Mouse (Mus musculus) bone marrow, adult 2 months (tissue): ENCODE results near the gene Rab3c. TPM values are rescaled to one million over a fixed set of nuclear protein-coding genes. Genes with fewer than 3 reads are reported as not detected.

ENCODE experiments used
- H3K27ac ChIP-seq: fragments of 200-500 bp; 2 replicates; pipeline ENCODE4 v1.5.1; 2012; ENCODE audit warnings: low read depth, mild to moderate bottlenecking, control low read depth, inconsistent platforms, low read length; ENCODE audit not compliant: control insufficient read depth, poor library complexity, insufficient read depth
- H3K4me1 ChIP-seq: fragments of 200-500 bp; 2 replicates; pipeline ENCODE4 v1.6.1; 2011; ENCODE audit warnings: low read length; ENCODE audit not compliant: control insufficient read depth, insufficient read depth
- H3K4me3 ChIP-seq: fragments of 200-500 bp; replicated peaks from 2 replicates; pipeline ENCODE3; 2011; ENCODE audit warnings: mild to moderate bottlenecking, low read depth, low read length, control low read depth; ENCODE audit not compliant: control insufficient read depth
- CTCF ChIP-seq: fragments of 200-500 bp; IDR thresholded peaks from 2 replicates; pipeline ENCODE4 v1.5.1; 2011; ENCODE audit warnings: low read length, control low read depth; ENCODE audit not compliant: control insufficient read depth, insufficient read depth
- POLR2A ChIP-seq: fragments of 200-500 bp; IDR thresholded peaks from 2 replicates; pipeline ENCODE4 v1.6.1; 2011; ENCODE audit warnings: low read depth, mild to moderate bottlenecking, control low read depth, low read length, borderline replicate concordance; ENCODE audit not compliant: control insufficient read depth
- WGBS: fragments of 180-500 bp; shearing (Covaris S2); methylation state at CpG from one replicate; pipeline ENCODE4 v1.1.7; 2018; 5-methylcytosine and 5-hydroxymethylcytosine counted together
- polyA plus RNA-seq: library from polyadenylated mRNA; stranded (reverse); fragments of >200 nt; gene quantifications from 2 replicates; pipeline ENCODE4 v1.2.4, GENCODE M21; 2011; ENCODE audit warnings: low replicate concordance; ENCODE audit not compliant: missing spikeins, insufficient read depth, insufficient read length

Gene Rab3c
- polyA plus RNA-seq: 1.7 TPM in 1 of 2 replicates, not detected in the other

DNA sequence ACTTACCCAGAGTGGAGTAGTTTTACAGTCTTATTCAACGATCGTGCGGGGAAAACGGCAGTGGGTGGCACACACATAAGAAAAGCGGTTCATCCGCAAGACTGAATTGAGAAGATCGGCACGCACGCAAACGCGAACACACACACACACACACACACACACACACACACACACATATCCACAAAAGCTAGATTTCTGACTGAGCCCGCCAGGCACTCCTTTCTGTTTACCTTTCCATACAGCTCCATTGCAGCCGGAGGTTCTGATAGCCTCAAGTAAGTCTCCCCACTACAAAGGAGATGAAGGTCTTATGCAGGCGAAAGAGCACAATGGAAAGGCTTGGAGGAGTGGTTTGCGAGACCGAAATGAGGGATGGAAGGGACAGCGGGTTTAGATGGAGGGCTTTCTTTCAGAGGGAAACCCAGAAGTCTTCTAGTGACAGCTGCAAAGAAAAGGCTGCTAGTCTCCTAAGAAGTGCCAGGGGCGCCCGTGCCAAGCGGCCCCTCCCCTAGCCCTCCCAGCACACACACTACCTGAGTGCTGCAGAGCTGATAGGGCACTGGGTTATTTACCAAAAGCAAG lies at the start of gene Rab3c:
Rab3c (minus strand) TSS at position 434 of the 582 bp plus-strand sequence.
- Histone ChIP-seq H3K4me1 (no peaks in the 10 kb centered on the region), H3K27ac (no peak within 1 kb of the TSS), H3K4me3 (no peak within 1 kb of the TSS)
- WGBS: 3% methylated on average over 20 of the region's 20 CpGs
- TF ChIP-seq CTCF (no peak), POLR2A (no peak)

- no peak overlapping the region for H3K27ac ChIP-seq
- H3K4me1 ChIP-seq: no peaks in the 10 kb centered on the region
- no peak for TF ChIP-seq CTCF
- TF ChIP-seq POLR2A: no peak
- 38% methylated on average over 4 of the region's 4 CpGs for WGBS
- H3K4me3 ChIP-seq: no peak overlapping the region
Measured at GRCm38 (mm10) chr13:110318746-110319145, 38.0 kb upstream of the Rab3c start.

DNA sequence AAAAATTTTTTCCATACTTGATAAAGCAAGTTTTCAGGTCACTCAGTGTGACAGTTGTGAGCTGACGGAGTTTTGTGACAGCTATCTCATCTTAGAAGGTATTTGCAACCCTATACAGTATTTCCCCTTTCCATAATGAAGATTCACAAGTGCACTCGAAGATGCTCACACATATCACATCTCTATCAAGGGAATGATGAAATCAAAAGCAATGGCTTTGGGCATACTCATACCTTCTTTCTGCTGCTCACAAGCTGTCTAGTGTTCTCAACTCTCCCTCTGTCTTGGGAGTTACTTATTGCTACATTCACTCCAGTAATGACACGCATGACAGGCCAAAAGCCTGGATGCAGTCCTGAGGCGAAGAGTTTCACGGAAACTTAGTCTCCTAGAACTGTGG lies 26.4 kb upstream of the Rab3c start:
- TF ChIP-seq POLR2A (no peak), CTCF (no peak)
- Histone ChIP-seq H3K4me3 (no peak overlapping the region), H3K27ac (no peak overlapping the region), H3K4me1 (no peaks in the 10 kb centered on the region)
- WGBS: 83% methylated on average over 5 of the region's 5 CpGs

DNA sequence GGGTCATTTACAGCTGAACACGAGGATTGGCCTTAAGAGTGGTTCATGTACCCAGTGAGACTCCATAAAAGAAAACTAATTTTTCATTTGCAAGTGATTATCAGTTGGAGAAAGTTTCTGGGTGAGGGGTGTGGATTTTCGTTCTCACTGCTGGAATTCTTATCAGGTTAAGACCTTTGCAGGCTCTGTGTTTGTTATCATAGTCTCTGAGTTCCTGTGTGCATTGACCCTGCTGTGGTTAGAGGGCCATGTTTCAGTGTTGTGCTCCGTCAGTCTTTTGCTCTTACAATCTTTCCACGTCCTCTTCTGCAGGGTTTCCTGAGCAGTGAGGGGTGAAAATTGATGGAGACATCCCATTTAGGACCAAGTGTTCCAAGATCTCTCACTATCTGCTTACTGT lies 16.3 kb upstream of the Rab3c start:
- Histone ChIP-seq H3K4me3 (no peak overlapping the region), H3K4me1 (no peaks in the 10 kb centered on the region), H3K27ac (no peak overlapping the region)
- WGBS: 48% methylated on average over 4 of the region's 4 CpGs
- no peak for TF ChIP-seq CTCF
- TF ChIP-seq POLR2A: no peak

GRCm38 (mm10) chr13:110288499-110288898 lies 7.7 kb upstream of the Rab3c start:
- TF ChIP-seq POLR2A (no peak), CTCF (no peak)
- H3K4me1 ChIP-seq: no peaks in the 10 kb centered on the region
- H3K4me3 ChIP-seq: no peak overlapping the region
- H3K27ac ChIP-seq: no peak overlapping the region
- WGBS: 31% methylated on average over 3 of the region's 3 CpGs

DNA sequence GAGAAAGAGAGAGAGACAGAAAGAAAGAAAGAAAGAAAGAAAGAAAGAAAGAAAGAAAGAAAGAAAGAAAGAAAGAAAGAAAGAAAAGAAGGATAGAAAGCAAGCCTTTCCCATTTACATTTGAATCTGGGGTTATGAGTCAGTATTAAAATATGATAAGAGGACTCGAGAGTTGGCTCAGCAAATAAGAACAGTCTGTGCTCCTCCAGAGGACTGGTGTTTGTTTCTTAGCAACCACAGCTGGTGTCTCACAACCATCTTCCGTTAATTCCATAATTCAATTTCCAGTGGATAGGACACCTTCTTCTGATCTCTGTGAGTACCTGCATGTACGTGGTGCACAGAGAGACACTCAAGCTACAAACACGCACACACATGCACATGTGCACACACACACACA lies 3.0 kb upstream of the Rab3c start:
- no peak for TF ChIP-seq POLR2A
- no peak for TF ChIP-seq CTCF
- H3K4me3 ChIP-seq: no peak overlapping the region
- no peak overlapping the region for H3K27ac ChIP-seq
- H3K4me1 ChIP-seq: no peaks in the 10 kb centered on the region
- WGBS: 78% methylated on average over 4 of the region's 4 CpGs

- Histone ChIP-seq H3K27ac (no peak overlapping the region), H3K4me1 (no peaks in the 10 kb centered on the region), H3K4me3 (no peak overlapping the region)
- no peak for TF ChIP-seq CTCF
- TF ChIP-seq POLR2A: no peak
- 2% methylated on average over 24 of the region's 24 CpGs for WGBS
Measured at GRCm38 (mm10) chr13:110280028-110280562, 701 bp downstream of the Rab3c start.

DNA sequence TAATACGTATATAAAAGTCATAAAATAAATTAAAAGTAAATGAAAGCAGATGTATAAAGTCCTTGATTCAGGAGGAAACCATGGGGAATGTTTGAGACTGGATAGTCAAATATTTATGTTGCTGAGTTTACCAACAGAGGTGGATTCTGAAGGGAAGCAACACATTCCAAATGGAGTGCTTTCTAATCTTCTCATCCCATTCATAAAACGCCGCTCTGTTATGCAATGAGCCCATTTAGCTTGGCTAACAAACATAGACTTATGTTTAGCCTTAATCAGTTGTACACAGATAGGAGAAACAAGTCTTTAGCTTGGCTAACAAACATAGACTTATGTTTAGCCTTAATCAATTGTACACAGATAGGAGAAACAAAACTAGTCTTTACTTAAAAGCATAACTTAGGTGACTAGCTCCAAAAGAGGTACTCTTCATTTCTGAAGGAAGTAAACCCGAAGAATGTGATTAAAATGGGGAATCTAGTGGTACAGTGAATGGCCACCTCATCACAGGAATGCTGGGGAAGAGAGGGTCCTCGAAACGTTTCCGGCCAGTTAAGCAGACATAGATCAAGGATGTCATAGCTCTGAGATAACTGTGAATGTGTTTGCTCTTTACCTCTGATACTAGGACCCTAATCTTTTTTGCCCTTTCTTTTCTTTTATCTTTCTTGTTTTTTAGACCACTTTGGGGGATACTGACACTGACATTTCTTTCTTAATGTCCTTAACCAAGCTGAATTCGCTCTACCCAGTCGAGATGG lies 1.6 kb downstream of the Rab3c start:
- TF ChIP-seq CTCF: no peak
- no peak for TF ChIP-seq POLR2A
- no peak overlapping the region for H3K27ac ChIP-seq
- WGBS: 60% methylated on average over 9 of the region's 9 CpGs
- no peaks in the 10 kb centered on the region for H3K4me1 ChIP-seq
- no peak overlapping the region for H3K4me3 ChIP-seq
